Mouse (Mus musculus) liver, adult 2 months (tissue): ENCODE data around the gene Pcnx3.

Source experiments
- CTCF ChIP-seq: fragments of 200-500 bp; IDR thresholded peaks from 2 replicates; pipeline ENCODE4 v1.5.1; 2011; ENCODE audit warnings: low read depth, low read length, control low read depth
- POLR2A ChIP-seq: fragments of 200-500 bp; IDR thresholded peaks from 2 replicates; pipeline ENCODE4 v1.6.1; 2011; ENCODE audit warnings: low read length, control low read depth; ENCODE audit not compliant: insufficient read depth; ENCODE audit errors: extremely low read depth

DNA sequence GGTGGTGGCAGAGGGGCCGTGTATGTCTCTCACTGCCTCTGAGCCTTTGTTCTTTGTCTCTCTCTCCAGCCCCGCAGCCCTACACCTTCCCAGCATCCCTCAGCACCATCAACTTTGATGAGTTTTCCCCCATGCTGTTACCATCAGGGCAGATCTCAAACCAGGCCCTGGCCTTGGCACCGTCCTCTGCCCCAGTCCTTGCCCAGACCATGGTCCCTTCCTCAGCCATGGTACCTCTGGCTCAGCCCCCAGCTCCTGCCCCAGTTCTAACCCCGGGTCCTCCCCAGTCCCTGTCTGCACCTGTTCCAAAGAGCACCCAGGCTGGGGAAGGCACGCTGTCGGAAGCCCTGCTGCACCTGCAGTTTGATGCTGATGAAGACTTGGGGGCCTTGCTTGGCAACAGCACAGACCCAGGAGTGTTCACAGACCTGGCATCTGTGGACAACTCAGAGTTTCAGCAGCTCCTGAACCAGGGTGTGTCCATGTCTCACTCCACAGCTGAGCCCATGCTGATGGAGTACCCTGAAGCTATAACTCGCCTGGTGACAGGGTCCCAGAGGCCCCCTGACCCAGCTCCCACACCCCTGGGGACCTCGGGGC lies 41.9 kb downstream of the Pcnx3 start:
- TF ChIP-seq CTCF, result no peak
- TF ChIP-seq POLR2A, result no peak
